Mouse (Mus musculus) midbrain, embryonic 11.5 days (tissue): ENCODE data around the gene Cracr2b. TPM values are rescaled to one million over a fixed set of nuclear protein-coding genes. Genes with fewer than 3 reads are reported as not detected.

Experiments used
- ATAC-seq: fragments of 200-750 bp; cut with Nextera tagmentation; 2 replicates; pipeline ENCODE4 v1.8.0; 2017; ENCODE audit warnings: moderate TSS enrichment, moderate library complexity; ENCODE audit not compliant: low FRiP score
- DNase-seq: peaks from one replicate; pipeline ENCODE4 v3.0.0; 2015; ENCODE audit warnings: low spot score; ENCODE audit errors: missing footprints
- H3K27ac ChIP-seq: fragments of 300-500 bp; sonication (generic); 2 replicates; pipeline ENCODE4 v1.5.1; 2014; ENCODE audit warnings: low read depth, low read length
- H3K27me3 ChIP-seq: fragments of 300-500 bp; sonication (generic); 2 replicates; pipeline ENCODE4 v1.6.1; 2014; ENCODE audit warnings: mild to moderate bottlenecking, low read length, moderate library complexity, mixed read lengths; ENCODE audit not compliant: control insufficient read depth, insufficient read depth
- H3K36me3 ChIP-seq: fragments of 300-500 bp; sonication (generic); 2 replicates; pipeline ENCODE4 v1.6.1; 2014; ENCODE audit warnings: mild to moderate bottlenecking, low read length, moderate library complexity, mixed read lengths; ENCODE audit not compliant: control insufficient read depth, insufficient read depth
- H3K4me1 ChIP-seq: fragments of 300-500 bp; sonication (generic); 2 replicates; pipeline ENCODE4 v1.6.1; 2014; ENCODE audit warnings: low read length; ENCODE audit not compliant: control insufficient read depth, insufficient read depth
- H3K4me2 ChIP-seq: fragments of 300-500 bp; sonication (generic); 2 replicates; pipeline ENCODE4 v1.6.1; 2014; ENCODE audit warnings: mild to moderate bottlenecking, moderate library complexity
- H3K4me3 ChIP-seq: fragments of 300-500 bp; sonication (generic); 2 replicates; pipeline ENCODE4 v1.5.1; 2014; ENCODE audit warnings: low read depth, low read length
- H3K9ac ChIP-seq: fragments of 300-500 bp; sonication (generic); 2 replicates; pipeline ENCODE4 v1.6.1; 2014; ENCODE audit warnings: low read length
- H3K9me3 ChIP-seq: fragments of 300-500 bp; sonication (generic); 2 replicates; pipeline ENCODE4 v1.6.1; 2016; ENCODE audit warnings: low read length; ENCODE audit not compliant: control insufficient read depth
- WGBS: fragments of 180-500 bp; shearing (Covaris S2); extraction: QIAGEN DNeasy Blood & Tissue Kit; methylation state at CpG from one replicate; pipeline ENCODE4 v1.1.7; 2014; 5-methylcytosine and 5-hydroxymethylcytosine counted together
- polyA plus RNA-seq: library from polyadenylated mRNA; unstranded; fragments of >200 nt; fragmentation: Nextera tagmentation; extraction: Ambion mirVana; gene quantifications from 2 replicates; pipeline ENCODE4 v1.2.1, GENCODE M21; 2014

The Cracr2b gene
- polyA plus RNA-seq, 1 experiment from 2014 or later, result 5.3 TPM

- DNase-seq (peak; percentile 91), ATAC-seq (no peak)
Measured at GRCm38 (mm10) chr7:141457986-141458660, 2.8 kb upstream of the Cracr2b start.

GRCm38 (mm10) chr7:141458661-141459060 lies 2.2 kb upstream of the Cracr2b start:
- Histone ChIP-seq H3K4me2 (no peak overlapping the region), H3K4me3 (no peak overlapping the region), H3K9me3 (no peaks in the 10 kb centered on the region), H3K36me3 (no peaks in the 10 kb centered on the region), H3K27ac (no peak overlapping the region), H3K9ac (no peak overlapping the region), H3K4me1 (peaks cover 13% of the 10 kb centered on the region), H3K27me3 (peaks cover 39% of the 10 kb centered on the region)
- DNase-seq, result no peak
- 92% methylated on average over 11 of the region's 11 CpGs for WGBS
- ATAC-seq, result no peak

More at GRCm38 (mm10) chr7:141457986-141458660, 2.8 kb upstream of the Cracr2b start:
- Histone ChIP-seq H3K9me3 (no peaks in the 10 kb centered on the region), H3K27me3 (peaks cover 34% of the 10 kb centered on the region), H3K4me1 (peaks cover 13% of the 10 kb centered on the region), H3K4me2 (no peak overlapping the region), H3K36me3 (no peaks in the 10 kb centered on the region), H3K27ac (no peak overlapping the region), H3K9ac (no peak overlapping the region), H3K4me3 (no peak overlapping the region)
- 73% methylated on average over 15 of the region's 15 CpGs for WGBS

GRCm38 (mm10) chr7:141459301-141459711 lies 1.6 kb upstream of the Cracr2b start:
- no peaks in the 10 kb centered on the region for H3K9me3 ChIP-seq

GRCm38 (mm10) chr7:141460001-141460390 lies 898 bp upstream of the Cracr2b start:
- DNase-seq, result no peak
- Histone ChIP-seq H3K27me3 (peaks cover 52% of the 10 kb centered on the region), H3K27ac (no peak overlapping the region), H3K4me1 (peaks cover 17% of the 10 kb centered on the region), H3K9me3 (no peaks in the 10 kb centered on the region), H3K4me3 (no peak overlapping the region), H3K9ac (no peak overlapping the region), H3K36me3 (no peaks in the 10 kb centered on the region), H3K4me2 (no peak overlapping the region)
- 79% methylated on average over 5 of the region's 5 CpGs for WGBS
- no peak for ATAC-seq

More at GRCm38 (mm10) chr7:141459301-141459711, 1.6 kb upstream of the Cracr2b start:
- H3K4me2 ChIP-seq, result no peak overlapping the region
- DNase-seq (no peak), ATAC-seq (no peak)
- peaks cover 13% of the 10 kb centered on the region for H3K4me1 ChIP-seq
- peaks cover 45% of the 10 kb centered on the region for H3K27me3 ChIP-seq
- no peak overlapping the region for H3K4me3 ChIP-seq
- H3K27ac ChIP-seq, result no peak overlapping the region
- 90% methylated on average over 17 of the region's 17 CpGs for WGBS
- H3K9ac ChIP-seq, result no peak overlapping the region
- H3K36me3 ChIP-seq, result no peaks in the 10 kb centered on the region

- H3K4me1 ChIP-seq, result peaks cover 10% of the 10 kb centered on the region
- WGBS, result 3% methylated on average over 52 of the region's 59 CpGs
- peak; percentile 86 for DNase-seq
- peak overlapping the region; percentile 43 for H3K4me2 ChIP-seq
- no peaks in the 10 kb centered on the region for H3K9me3 ChIP-seq
- peaks cover 67% of the 10 kb centered on the region for H3K27me3 ChIP-seq
- H3K9ac ChIP-seq, result peak overlapping the region; percentile 34; the same call in 1 of the 2 replicates
- no peak for ATAC-seq
- peak overlapping the region; percentile 35 for H3K4me3 ChIP-seq
- H3K27ac ChIP-seq, result no peak overlapping the region
- no peaks in the 10 kb centered on the region for H3K36me3 ChIP-seq
Measured at GRCm38 (mm10) chr7:141461521-141462332, 833 bp downstream of the Cracr2b start.

GRCm38 (mm10) chr7:141462333-141462821 lies 1.5 kb downstream of the Cracr2b start:
- WGBS, result 17% methylated on average over 5 of the region's 5 CpGs
- no peak overlapping the region for H3K9ac ChIP-seq

GRCm38 (mm10) chr7:141463824-141464602 lies 3.1 kb downstream of the Cracr2b start:
- Histone ChIP-seq H3K4me2 (no peak overlapping the region), H3K27ac (no peak overlapping the region), H3K27me3 (peaks cover 71% of the 10 kb centered on the region), H3K36me3 (no peaks in the 10 kb centered on the region), H3K9ac (no peak overlapping the region), H3K4me1 (peaks cover 25% of the 10 kb centered on the region), H3K9me3 (no peaks in the 10 kb centered on the region), H3K4me3 (no peak overlapping the region; the same call in 1 of the 2 replicates)
- DNase-seq (peak; percentile 84), ATAC-seq (no peak)
- 19% methylated on average over 12 of the region's 12 CpGs for WGBS

More at GRCm38 (mm10) chr7:141462333-141462821, 1.5 kb downstream of the Cracr2b start:
- no peaks in the 10 kb centered on the region for H3K36me3 ChIP-seq
- peaks cover 71% of the 10 kb centered on the region for H3K27me3 ChIP-seq
- no peak overlapping the region for H3K27ac ChIP-seq
- H3K9me3 ChIP-seq, result no peaks in the 10 kb centered on the region
- ATAC-seq (no peak), DNase-seq (peak; percentile 84)
- H3K4me3 ChIP-seq, result peak overlapping the region; percentile 35; the same call in 1 of the 2 replicates
- H3K4me2 ChIP-seq, result peak overlapping the region; percentile 43; the same call in 1 of the 2 replicates
- peaks cover 13% of the 10 kb centered on the region for H3K4me1 ChIP-seq

- H3K4me3 ChIP-seq, result peak overlapping the region; percentile 14; the same call in 1 of the 2 replicates
- no peak overlapping the region for H3K9ac ChIP-seq
- H3K36me3 ChIP-seq, result no peaks in the 10 kb centered on the region
- H3K27ac ChIP-seq, result no peak overlapping the region
- 3% methylated on average over 38 of the region's 38 CpGs for WGBS
- H3K27me3 ChIP-seq, result peaks cover 71% of the 10 kb centered on the region
- H3K9me3 ChIP-seq, result no peaks in the 10 kb centered on the region
- peak; percentile 89 for DNase-seq
- no peak for ATAC-seq
- H3K4me2 ChIP-seq, result peak overlapping the region; percentile 6; the same call in 1 of the 2 replicates
- H3K4me1 ChIP-seq, result peaks cover 31% of the 10 kb centered on the region
Measured at GRCm38 (mm10) chr7:141464603-141465201, 3.8 kb downstream of the Cracr2b start.
